Mouse (Mus musculus): ENCODE measurements at regions not wholly inside any gene's neighbourhood (a gene's known extent, or its start where the extent isn't known, plus 50 kb on each side); places are given as distances from the start of the nearest gene placed in this dataset.

DNA sequence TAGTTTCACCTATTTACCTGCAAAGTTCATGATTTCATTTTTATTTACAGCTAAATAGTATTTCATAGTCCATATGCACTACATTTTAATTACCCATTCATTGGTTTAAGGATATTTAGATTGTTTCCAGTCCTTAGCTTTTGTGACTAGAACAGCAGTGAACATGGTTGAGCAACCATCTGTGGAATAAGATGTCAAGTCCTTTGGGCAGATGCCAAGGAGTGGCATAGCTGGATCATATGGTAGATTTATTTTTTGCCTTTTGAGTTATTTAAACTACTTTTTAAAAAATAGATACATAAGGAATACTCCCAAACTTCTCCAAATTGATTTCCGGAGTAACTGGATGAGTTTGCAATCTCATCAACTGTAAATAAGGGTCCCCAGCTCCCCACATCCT lies 321.5 kb upstream of the Zfp637 start:
- no peaks in the 10 kb centered on the region for H3K9me3 ChIP-seq (replicated peaks; ENCODE audit: control insufficient read depth, low read length)
- no peak overlapping the region for H3K9ac ChIP-seq (ENCODE audit: low read depth, low read length)
- no peaks in the 10 kb centered on the region for H3K27me3 ChIP-seq (ENCODE audit: control insufficient read depth, insufficient read depth, low read length)
- no peak overlapping the region for H3K4me3 ChIP-seq (ENCODE audit: low read depth, low read length)
- WGBS (ENCODE audit: insufficient replicate concordance), result 71% methylated on average over 1 of the region's 1 CpGs
- H3K4me2 ChIP-seq, result no peak overlapping the region
- H3K27ac ChIP-seq (ENCODE audit: low read depth, low read length), result no peak overlapping the region
- H3K36me3 ChIP-seq (ENCODE audit: control insufficient read depth, insufficient read depth, low read length), result no peaks in the 10 kb centered on the region
- ATAC-seq (replicated peaks; ENCODE audit: insufficient number of reproducible peaks, low FRiP score, low TSS enrichment), result no peak
- H3K4me1 ChIP-seq (ENCODE audit: control insufficient read depth, insufficient read depth, low read length), result peaks cover 1% of the 10 kb centered on the region; the same call in 1 of the 2 replicates

GRCm38 (mm10) chr6:117526161-117526935 lies 314.6 kb upstream of the Zfp637 start:
- Histone ChIP-seq H3K4me1 (ENCODE audit: control insufficient read depth, insufficient read depth, low read length) (peaks cover 15% of the 10 kb centered on the region), H3K9me3 (replicated peaks; ENCODE audit: control insufficient read depth, low read length) (no peaks in the 10 kb centered on the region), H3K4me3 (ENCODE audit: low read depth, low read length) (no peak overlapping the region), H3K9ac (ENCODE audit: low read depth, low read length) (no peak overlapping the region), H3K36me3 (ENCODE audit: control insufficient read depth, insufficient read depth, low read length) (no peaks in the 10 kb centered on the region), H3K27ac (ENCODE audit: low read depth, low read length) (peak overlapping the region; percentile 35; the same call in 1 of the 2 replicates), H3K4me2 (peak overlapping the region; percentile 50), H3K27me3 (ENCODE audit: control insufficient read depth, insufficient read depth, low read length) (no peaks in the 10 kb centered on the region)
- peak; percentile 72; the same call in 1 of the 2 replicates for ATAC-seq (replicated peaks; ENCODE audit: insufficient number of reproducible peaks, low FRiP score, low TSS enrichment)
- 31% methylated on average over 22 of the region's 22 CpGs for WGBS (ENCODE audit: insufficient replicate concordance)

- 78% methylated on average over 8 of the region's 8 CpGs for WGBS (ENCODE audit: insufficient replicate concordance)
- Histone ChIP-seq H3K4me2 (no peak overlapping the region), H3K9ac (ENCODE audit: low read depth, low read length) (no peak overlapping the region), H3K27me3 (ENCODE audit: control insufficient read depth, insufficient read depth, low read length) (no peaks in the 10 kb centered on the region), H3K9me3 (replicated peaks; ENCODE audit: control insufficient read depth, low read length) (no peaks in the 10 kb centered on the region), H3K4me3 (ENCODE audit: low read depth, low read length) (no peak overlapping the region), H3K4me1 (ENCODE audit: control insufficient read depth, insufficient read depth, low read length) (peaks cover 15% of the 10 kb centered on the region), H3K27ac (ENCODE audit: low read depth, low read length) (no peak overlapping the region), H3K36me3 (ENCODE audit: control insufficient read depth, insufficient read depth, low read length) (no peaks in the 10 kb centered on the region)
- ATAC-seq (replicated peaks; ENCODE audit: insufficient number of reproducible peaks, low FRiP score, low TSS enrichment), result no peak
Measured at GRCm38 (mm10) chr6:117527526-117527925, 313.5 kb upstream of the Zfp637 start.

- Histone ChIP-seq H3K9ac (ENCODE audit: low read depth, low read length) (no peak overlapping the region), H3K27ac (ENCODE audit: low read depth, low read length) (no peak overlapping the region), H3K4me1 (ENCODE audit: control insufficient read depth, insufficient read depth, low read length) (no peaks in the 10 kb centered on the region), H3K36me3 (ENCODE audit: control insufficient read depth, insufficient read depth, low read length) (no peaks in the 10 kb centered on the region), H3K9me3 (replicated peaks; ENCODE audit: control insufficient read depth, low read length) (no peaks in the 10 kb centered on the region), H3K27me3 (ENCODE audit: control insufficient read depth, insufficient read depth, low read length) (peaks cover 4% of the 10 kb centered on the region), H3K4me3 (ENCODE audit: low read depth, low read length) (no peak overlapping the region), H3K4me2 (no peak overlapping the region)
- ATAC-seq (replicated peaks; ENCODE audit: insufficient number of reproducible peaks, low FRiP score, low TSS enrichment), result no peak
- WGBS (ENCODE audit: insufficient replicate concordance), result 48% methylated on average over 2 of the region's 2 CpGs
Measured at GRCm38 (mm10) chr6:117534149-117534548, 306.8 kb upstream of the Zfp637 start.

- Histone ChIP-seq H3K9ac (ENCODE audit: low read depth, low read length) (no peak overlapping the region), H3K9me3 (replicated peaks; ENCODE audit: control insufficient read depth, low read length) (no peaks in the 10 kb centered on the region), H3K4me2 (no peak overlapping the region), H3K27me3 (ENCODE audit: control insufficient read depth, insufficient read depth, low read length) (peaks cover 4% of the 10 kb centered on the region), H3K4me3 (ENCODE audit: low read depth, low read length) (no peak overlapping the region), H3K4me1 (ENCODE audit: control insufficient read depth, insufficient read depth, low read length) (no peaks in the 10 kb centered on the region), H3K36me3 (ENCODE audit: control insufficient read depth, insufficient read depth, low read length) (no peaks in the 10 kb centered on the region), H3K27ac (ENCODE audit: low read depth, low read length) (no peak overlapping the region)
- ATAC-seq (replicated peaks; ENCODE audit: insufficient number of reproducible peaks, low FRiP score, low TSS enrichment), result no peak
- WGBS (ENCODE audit: insufficient replicate concordance), result 72% methylated on average over 9 of the region's 9 CpGs
Measured at GRCm38 (mm10) chr6:117534991-117535390, 306.0 kb upstream of the Zfp637 start.

DNA sequence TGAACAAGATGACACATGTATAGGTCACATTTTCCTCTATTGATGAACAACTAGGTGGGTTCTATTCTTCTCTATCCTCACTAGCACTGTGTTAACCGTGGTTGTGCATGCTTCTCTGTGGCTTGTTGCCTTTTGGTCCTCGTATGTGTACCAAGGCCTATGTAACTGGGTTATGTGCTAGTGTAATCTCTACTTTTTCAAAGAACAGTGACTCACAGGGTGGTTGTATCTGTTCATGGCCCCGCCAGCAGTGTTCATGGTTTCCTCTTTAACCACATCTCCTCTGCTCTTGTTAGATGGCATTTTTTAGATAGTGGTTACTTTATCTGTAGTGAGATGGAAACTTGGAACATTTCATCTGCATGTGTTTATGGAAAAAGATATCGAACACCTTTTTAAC lies 304.9 kb upstream of the Zfp637 start:
- Histone ChIP-seq H3K9ac (ENCODE audit: low read depth, low read length) (no peak overlapping the region), H3K36me3 (ENCODE audit: control insufficient read depth, insufficient read depth, low read length) (no peaks in the 10 kb centered on the region), H3K4me2 (no peak overlapping the region), H3K4me1 (ENCODE audit: control insufficient read depth, insufficient read depth, low read length) (no peaks in the 10 kb centered on the region), H3K4me3 (ENCODE audit: low read depth, low read length) (no peak overlapping the region), H3K9me3 (replicated peaks; ENCODE audit: control insufficient read depth, low read length) (no peaks in the 10 kb centered on the region), H3K27ac (ENCODE audit: low read depth, low read length) (no peak overlapping the region), H3K27me3 (ENCODE audit: control insufficient read depth, insufficient read depth, low read length) (peaks cover 4% of the 10 kb centered on the region)
- no peak for ATAC-seq (replicated peaks; ENCODE audit: insufficient number of reproducible peaks, low FRiP score, low TSS enrichment)
- 76% methylated on average over 4 of the region's 4 CpGs for WGBS (ENCODE audit: insufficient replicate concordance)

GRCm38 (mm10) chr6:117542431-117542830 lies 298.5 kb upstream of the Zfp637 start:
- ATAC-seq (replicated peaks; ENCODE audit: insufficient number of reproducible peaks, low FRiP score, low TSS enrichment), result no peak
- H3K9me3 ChIP-seq (replicated peaks; ENCODE audit: control insufficient read depth, low read length), result no peaks in the 10 kb centered on the region

GRCm38 (mm10) chr6:117544276-117545196 lies 296.4 kb upstream of the Zfp637 start:
- 78% methylated on average over 11 of the region's 11 CpGs for WGBS (ENCODE audit: insufficient replicate concordance)
- Histone ChIP-seq H3K27me3 (ENCODE audit: control insufficient read depth, insufficient read depth, low read length) (peaks cover 3% of the 10 kb centered on the region; the same call in 1 of the 2 replicates), H3K27ac (ENCODE audit: low read depth, low read length) (no peak overlapping the region), H3K36me3 (ENCODE audit: control insufficient read depth, insufficient read depth, low read length) (no peaks in the 10 kb centered on the region), H3K9me3 (replicated peaks; ENCODE audit: control insufficient read depth, low read length) (no peaks in the 10 kb centered on the region), H3K9ac (ENCODE audit: low read depth, low read length) (no peak overlapping the region), H3K4me1 (ENCODE audit: control insufficient read depth, insufficient read depth, low read length) (no peaks in the 10 kb centered on the region), H3K4me3 (ENCODE audit: low read depth, low read length) (no peak overlapping the region), H3K4me2 (no peak overlapping the region)
- ATAC-seq (replicated peaks; ENCODE audit: insufficient number of reproducible peaks, low FRiP score, low TSS enrichment), result no peak

More at GRCm38 (mm10) chr6:117542431-117542830, 298.5 kb upstream of the Zfp637 start:
- H3K9ac ChIP-seq (ENCODE audit: low read depth, low read length), result no peak overlapping the region
- H3K36me3 ChIP-seq (ENCODE audit: control insufficient read depth, insufficient read depth, low read length), result no peaks in the 10 kb centered on the region
- H3K4me1 ChIP-seq (ENCODE audit: control insufficient read depth, insufficient read depth, low read length), result no peaks in the 10 kb centered on the region
- no peak overlapping the region for H3K4me2 ChIP-seq
- 75% methylated on average over 3 of the region's 3 CpGs for WGBS (ENCODE audit: insufficient replicate concordance)
- no peak overlapping the region for H3K27ac ChIP-seq (ENCODE audit: low read depth, low read length)
- H3K27me3 ChIP-seq (ENCODE audit: control insufficient read depth, insufficient read depth, low read length), result peaks cover 3% of the 10 kb centered on the region; the same call in 1 of the 2 replicates
- no peak overlapping the region for H3K4me3 ChIP-seq (ENCODE audit: low read depth, low read length)

All from heart, embryonic 11.5 days (tissue).